Mouse (Mus musculus) heart, adult 2 months (tissue): Measurements from ENCODE around the gene Large1. TPM values are rescaled to one million over a fixed set of nuclear protein-coding genes. Genes with fewer than 3 reads are reported as not detected.
"Not testable (repeated sequence)": the region's sequence is repeated elsewhere in the genome, so short reads cannot be mapped to it uniquely, and the experiment has no call there.

Source experiments
- DNase-seq, 2 experiments: peaks; one replicate each; pipeline ENCODE4 v3.0.0; 2021
- H3K27ac ChIP-seq: fragments of 200-600 bp; 2 replicates; pipeline ENCODE4 v1.8.1; 2022
- H3K27me3 ChIP-seq: fragments of 200-500 bp; 2 replicates; pipeline ENCODE4 v1.6.1; 2012; ENCODE audit warnings: mild to moderate bottlenecking, low read length, inconsistent platforms, mixed read lengths; ENCODE audit not compliant: control insufficient read depth, insufficient read depth
- H3K36me3 ChIP-seq: fragments of 200-500 bp; 2 replicates; pipeline ENCODE4 v1.6.1; 2012; ENCODE audit warnings: low read length, inconsistent platforms; ENCODE audit not compliant: control insufficient read depth, insufficient read depth
- H3K4me1 ChIP-seq: fragments of 200-500 bp; 2 replicates; pipeline ENCODE4 v1.6.1; 2011; ENCODE audit warnings: low read length; ENCODE audit not compliant: control insufficient read depth, insufficient read depth
- H3K4me3 ChIP-seq: fragments of 200-600 bp; 2 replicates; pipeline ENCODE4 v1.8.1; 2022
- H3K79me2 ChIP-seq: fragments of 200-500 bp; replicated peaks from 2 replicates; pipeline ENCODE4 v1.6.1; 2012; ENCODE audit warnings: mild to moderate bottlenecking, inconsistent platforms, low read length, moderate library complexity, mixed read lengths; ENCODE audit not compliant: control insufficient read depth, insufficient read depth
- H3K9ac ChIP-seq: fragments of 200-500 bp; 2 replicates; pipeline ENCODE4 v1.6.1; 2012; ENCODE audit warnings: low read depth, mild to moderate bottlenecking, control low read depth, inconsistent platforms, low read length, mixed read lengths
- CTCF ChIP-seq: fragments of 200-600 bp; IDR thresholded peaks from 2 replicates; pipeline ENCODE4 v1.8.1; 2022; ENCODE audit warnings: antibody characterized with exemption, mild to moderate bottlenecking, moderate library complexity
- EP300 ChIP-seq: fragments of 200-500 bp; IDR thresholded peaks from 2 replicates; pipeline ENCODE4 v1.6.1; 2011; ENCODE audit warnings: low read depth, low read length, control low read depth; ENCODE audit not compliant: insufficient read depth
- POLR2A ChIP-seq: fragments of 200-500 bp; IDR thresholded peaks from 2 replicates; pipeline ENCODE4 v1.6.1; 2011; ENCODE audit warnings: mild to moderate bottlenecking, low read depth, low read length, control low read depth; ENCODE audit not compliant: insufficient read depth
- WGBS: fragments of 180-500 bp; shearing (Covaris S2); methylation state at CpG from one replicate; pipeline ENCODE4 v1.1.7; 2018; 5-methylcytosine and 5-hydroxymethylcytosine counted together
- intact Hi-C: fragments of 180-260 bp; cut with DNase I; formaldehyde crosslinking; loops from one replicate; pipeline ENCODE4 v1.15.1; 2025
- polyA plus RNA-seq: library from polyadenylated mRNA; depleted of rRNA; stranded (reverse); fragments of >200 nt; gene quantifications from 2 replicates; pipeline ENCODE4 v1.2.3, GENCODE M21; 2012
- total RNA-seq, 2 experiments: library from RNA; stranded (reverse); gene quantifications; 2 replicates each; pipeline ENCODE4 v1.2.3; 2021

Gene Large1
- total and polyA plus RNA-seq, 3 experiments: 20.7 to 42.0 (median 36.0) TPM

DNA sequence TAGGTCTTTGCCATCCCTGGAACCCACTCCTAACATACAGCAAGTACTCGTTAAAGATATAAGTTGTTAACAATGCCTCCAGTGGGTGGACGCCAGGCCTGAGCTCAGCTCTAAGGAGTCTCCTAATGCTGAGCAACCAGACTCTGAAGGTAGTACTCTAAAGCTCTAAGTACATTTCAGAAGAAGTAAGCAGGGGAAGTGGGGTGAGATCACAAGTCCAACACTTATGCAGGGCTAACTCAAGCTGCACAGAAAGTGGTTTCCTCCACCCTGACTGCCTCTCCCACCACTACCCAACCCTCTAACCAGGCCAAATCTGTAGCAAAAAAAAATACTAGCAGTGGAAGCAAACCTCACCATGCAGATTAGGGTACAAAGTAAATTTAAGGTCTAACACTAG is 61.7 kb downstream of the Large1 start:
- 89% methylated on average over 2 of the region's 2 CpGs for whole genome bisulfite sequencing

DNA sequence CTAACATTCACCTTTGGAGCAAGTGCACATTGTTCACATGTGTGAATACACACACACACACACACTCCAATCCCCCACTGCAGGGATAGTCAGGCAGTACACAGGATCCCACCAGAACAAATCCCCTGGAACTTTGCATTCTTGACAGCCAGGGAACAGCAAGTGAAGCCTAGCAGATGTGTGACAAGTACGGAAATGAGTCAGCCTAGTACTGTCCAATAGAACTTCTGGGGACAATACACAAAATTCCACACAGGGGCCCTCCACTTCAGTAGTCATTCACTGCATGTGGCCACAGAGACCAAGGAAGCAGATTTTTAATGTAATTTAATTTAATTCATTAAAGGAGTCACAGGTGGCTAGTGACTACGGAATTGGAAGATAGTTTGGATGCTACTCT is 62.7 kb downstream of the Large1 start:
- Histone ChIP-seq H3K4me1 (peaks cover 6% of the 10 kb centered on the region), H3K36me3 (peaks cover 5% of the 10 kb centered on the region), H3K27ac (no peak overlapping the region), H3K4me3 (no peak overlapping the region), H3K9ac (no peak overlapping the region), H3K79me2 (peaks cover 1% of the 10 kb centered on the region; the same call in 1 of the 2 replicates), H3K27me3 (no peaks in the 10 kb centered on the region)
- intact Hi-C loops: no loop called here
- WGBS: 86% methylated on average over 2 of the region's 2 CpGs
- no peak for DNase-seq
- no peak for TF ChIP-seq CTCF
- TF ChIP-seq POLR2A: no peak
- no peak for TF ChIP-seq EP300

More for the DNA sequence above, 61.7 kb downstream of the Large1 start:
- Histone ChIP-seq H3K27me3 (no peaks in the 10 kb centered on the region), H3K27ac (no peak overlapping the region), H3K4me3 (no peak overlapping the region), H3K4me1 (peaks cover 6% of the 10 kb centered on the region), H3K9ac (no peak overlapping the region), H3K36me3 (peaks cover 5% of the 10 kb centered on the region), H3K79me2 (no peaks in the 10 kb centered on the region)
- intact Hi-C loops: no loop called here
- DNase-seq: no peak
- no peak for TF ChIP-seq POLR2A
- no peak for TF ChIP-seq CTCF

DNA sequence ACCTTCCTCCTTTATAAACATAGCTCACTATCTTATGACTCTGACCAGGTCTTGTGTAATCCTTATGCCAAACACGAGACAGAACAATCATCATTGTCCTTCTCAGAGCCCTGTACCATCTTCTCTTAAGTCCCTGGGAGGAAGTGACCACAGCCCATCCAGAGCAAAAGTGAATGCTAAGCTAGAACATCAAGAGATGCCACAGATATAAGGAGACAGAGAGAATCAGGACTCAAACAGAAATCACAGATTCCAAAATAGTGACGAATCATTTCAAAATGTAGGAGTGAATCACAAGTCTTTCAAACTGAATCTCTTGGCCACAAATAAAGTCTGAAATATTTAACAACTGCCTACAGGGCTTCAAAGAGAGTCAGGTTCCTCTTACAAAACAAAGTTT is 63.5 kb downstream of the Large1 start:
- Histone ChIP-seq H3K36me3 (peaks cover 5% of the 10 kb centered on the region), H3K4me3 (no peak overlapping the region), H3K27me3 (no peaks in the 10 kb centered on the region), H3K27ac (no peak overlapping the region), H3K4me1 (peaks cover 6% of the 10 kb centered on the region), H3K9ac (no peak overlapping the region), H3K79me2 (peaks cover 4% of the 10 kb centered on the region; the same call in 1 of the 2 replicates)
- 63% methylated on average over 2 of the region's 2 CpGs for WGBS
- intact Hi-C loops: no loop called here
- no peak for DNase-seq
- TF ChIP-seq EP300 (no peak), CTCF (no peak), POLR2A (no peak)

DNA sequence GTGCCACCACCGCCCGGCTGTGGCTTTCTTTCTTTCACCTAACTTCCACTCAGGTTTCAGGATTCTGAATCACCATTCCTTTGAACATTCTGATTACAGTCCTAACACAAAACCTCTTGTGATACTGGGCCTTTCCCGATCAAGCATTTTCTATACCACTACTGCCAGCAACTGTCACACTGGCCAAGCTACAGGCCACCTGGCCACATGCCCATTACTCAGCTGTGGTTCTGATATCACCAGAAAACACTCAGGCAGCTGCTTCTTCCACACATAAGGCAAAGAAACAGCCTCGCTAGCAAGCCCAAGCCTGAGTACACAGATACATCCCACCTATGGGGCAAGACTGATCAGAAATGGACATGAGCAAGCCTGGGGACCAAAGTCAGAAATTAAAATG is 71.3 kb downstream of the Large1 start:
- Histone ChIP-seq H3K36me3 (peaks cover 3% of the 10 kb centered on the region), H3K27ac (no peak overlapping the region), H3K4me1 (peaks cover 2% of the 10 kb centered on the region; the same call in 1 of the 2 replicates), H3K27me3 (no peaks in the 10 kb centered on the region), H3K79me2 (peaks cover 4% of the 10 kb centered on the region; the same call in 1 of the 2 replicates), H3K4me3 (no peak overlapping the region), H3K9ac (no peak overlapping the region)
- DNase-seq: peak; percentile 48 to 55
- 58% methylated on average over 4 of the region's 4 CpGs for WGBS
- intact Hi-C loops: loop anchor here (5.0 kb wide), 1 partner anchor 60 kb away; no protein-coding TSS in a partner anchor
- TF ChIP-seq EP300: no peak
- TF ChIP-seq POLR2A: no peak
- no peak for TF ChIP-seq CTCF

DNA sequence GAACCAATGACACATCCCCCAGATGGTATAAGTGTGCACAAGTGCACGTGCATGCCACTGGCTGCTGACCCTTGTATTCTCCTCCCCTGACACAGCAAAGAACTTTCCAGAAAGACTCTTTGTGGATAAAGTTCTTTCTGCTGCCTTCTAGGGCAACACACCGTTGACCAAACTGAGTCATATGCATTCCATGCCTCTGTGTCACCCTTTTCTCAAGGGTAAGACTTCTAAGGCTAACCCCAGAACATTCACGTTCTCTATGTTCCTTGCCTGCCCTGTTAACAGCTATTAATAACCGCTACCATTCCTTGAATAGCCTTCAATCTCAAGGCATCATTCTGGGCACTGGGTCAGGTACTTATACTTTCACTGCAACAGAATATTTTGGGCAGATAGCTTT is 77.3 kb downstream of the Large1 start:
- peak overlapping the region; percentile 51 for H3K27ac ChIP-seq
- 40% methylated on average over 4 of the region's 4 CpGs for WGBS
- peaks cover 9% of the 10 kb centered on the region for H3K36me3 ChIP-seq
- DNase-seq: no peak
- intact Hi-C loops: no loop called here
- peaks cover 7% of the 10 kb centered on the region for H3K4me1 ChIP-seq
- peaks cover 1% of the 10 kb centered on the region; the same call in 1 of the 2 replicates for H3K79me2 ChIP-seq
- no peak for TF ChIP-seq POLR2A
- TF ChIP-seq EP300: no peak
- no peak for TF ChIP-seq CTCF
- H3K4me3 ChIP-seq: no peak overlapping the region
- H3K9ac ChIP-seq: no peak overlapping the region
- H3K27me3 ChIP-seq: no peaks in the 10 kb centered on the region

DNA sequence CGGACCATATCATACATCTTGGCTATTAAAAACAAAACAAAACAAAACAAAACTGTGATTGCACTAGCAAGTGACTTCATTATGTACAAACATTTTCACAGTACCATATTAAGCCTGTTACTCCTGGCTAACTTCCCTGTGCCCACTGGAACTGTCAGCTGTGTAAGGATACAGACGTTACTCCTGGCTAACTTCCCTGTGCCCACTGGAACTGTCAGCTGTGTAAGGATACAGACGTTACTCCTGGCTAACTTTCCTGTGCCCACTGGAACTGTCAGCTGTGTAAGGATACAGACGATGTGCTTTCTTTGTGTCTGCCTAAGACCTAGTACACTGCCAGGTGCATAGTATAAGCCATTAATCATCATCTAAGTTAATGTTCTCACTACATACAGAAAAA is 77.9 kb downstream of the Large1 start:
- peak overlapping the region; percentile 51 for H3K27ac ChIP-seq
- H3K36me3 ChIP-seq, H3K4me1 ChIP-seq, H3K9ac ChIP-seq, intact Hi-C loops, H3K79me2 ChIP-seq, H3K4me3 ChIP-seq, H3K27me3 ChIP-seq, DNase-seq: not testable (repeated sequence)
- WGBS: 33% methylated on average over 4 of the region's 4 CpGs

DNA sequence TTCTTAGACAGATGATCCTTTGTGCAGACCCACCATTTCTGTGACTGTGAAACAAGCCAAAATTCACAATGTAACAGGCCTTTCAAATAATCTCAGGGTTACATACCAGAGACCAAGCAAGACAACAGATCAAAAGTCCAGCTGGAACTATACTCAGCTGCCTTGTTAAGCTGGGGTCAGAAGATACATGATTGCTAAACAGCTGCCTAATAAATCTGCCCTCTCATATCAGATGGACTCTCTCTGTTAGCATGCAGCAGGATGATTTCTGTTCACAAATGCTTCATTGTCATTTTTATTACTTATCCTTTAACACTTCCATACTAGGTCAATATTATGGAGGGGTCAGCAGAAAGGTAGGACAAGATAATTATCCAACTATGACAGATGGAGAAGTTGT is 80.2 kb downstream of the Large1 start:
- no peak overlapping the region for H3K9ac ChIP-seq
- no peak overlapping the region for H3K27ac ChIP-seq
- H3K36me3 ChIP-seq: peaks cover 7% of the 10 kb centered on the region
- peaks cover 7% of the 10 kb centered on the region for H3K4me1 ChIP-seq
- no peak overlapping the region for H3K4me3 ChIP-seq
- no peaks in the 10 kb centered on the region for H3K27me3 ChIP-seq
- intact Hi-C loops: no loop called here
- no peak for DNase-seq
- TF ChIP-seq CTCF: no peak
- no peak for TF ChIP-seq EP300
- no peak for TF ChIP-seq POLR2A
- peaks cover 1% of the 10 kb centered on the region; the same call in 1 of the 2 replicates for H3K79me2 ChIP-seq
